Mouse (Mus musculus): ENCODE measurements around the gene Fam98a. TPM values are rescaled to one million over a fixed set of nuclear protein-coding genes. Genes with fewer than 3 reads are reported as not detected.
A peak's percentile ranks its signal among the peaks of the same experiment; 100 is the strongest.

The Fam98a gene
- polyA plus RNA-seq, 1 experiment from 2014 or later: 9.0 TPM

DNA sequence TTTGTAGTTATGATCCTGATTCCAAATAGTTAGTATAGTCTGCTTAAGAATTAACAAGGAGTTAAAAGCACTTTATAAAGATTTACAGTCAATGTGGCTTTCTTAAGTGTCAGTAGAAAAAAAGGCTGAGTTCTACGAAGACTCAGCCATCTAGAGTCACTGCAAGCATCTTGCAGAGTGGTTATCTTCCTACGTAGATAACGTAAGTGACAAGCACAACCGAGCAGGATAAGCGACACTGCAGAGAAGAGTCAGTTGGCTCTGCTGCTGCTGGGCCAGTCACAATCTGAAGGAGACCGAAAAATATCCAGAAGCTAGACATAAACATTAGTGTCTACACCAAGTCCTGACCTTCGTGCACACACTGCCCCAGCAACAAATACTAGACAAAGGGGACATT, 8.3 kb downstream of the Fam98a start:
- no peak for ATAC-seq (ENCODE audit: low FRiP score, low TSS enrichment)
- DNase-seq: no peak
- H3K27me3 ChIP-seq (ENCODE audit: control insufficient read depth, insufficient read depth, low read length): no peaks in the 10 kb centered on the region
- no peak overlapping the region for H3K4me2 ChIP-seq (ENCODE audit: low read length)
- H3K9ac ChIP-seq (replicated peaks; ENCODE audit: low read length): no peak overlapping the region
- H3K9me3 ChIP-seq (ENCODE audit: control insufficient read depth, low read length): no peaks in the 10 kb centered on the region
- no peak overlapping the region for H3K27ac ChIP-seq (replicated peaks; ENCODE audit: low read depth, low read length)
- no peaks in the 10 kb centered on the region for H3K4me1 ChIP-seq (ENCODE audit: control insufficient read depth, insufficient read depth, low read length)
- no peak overlapping the region for H3K4me3 ChIP-seq (replicated peaks; ENCODE audit: low read depth, low read length)
- 92% methylated on average over 7 of the region's 7 CpGs for WGBS
- H3K36me3 ChIP-seq (ENCODE audit: control insufficient read depth, insufficient read depth, low read length): peaks cover 70% of the 10 kb centered on the region

DNA sequence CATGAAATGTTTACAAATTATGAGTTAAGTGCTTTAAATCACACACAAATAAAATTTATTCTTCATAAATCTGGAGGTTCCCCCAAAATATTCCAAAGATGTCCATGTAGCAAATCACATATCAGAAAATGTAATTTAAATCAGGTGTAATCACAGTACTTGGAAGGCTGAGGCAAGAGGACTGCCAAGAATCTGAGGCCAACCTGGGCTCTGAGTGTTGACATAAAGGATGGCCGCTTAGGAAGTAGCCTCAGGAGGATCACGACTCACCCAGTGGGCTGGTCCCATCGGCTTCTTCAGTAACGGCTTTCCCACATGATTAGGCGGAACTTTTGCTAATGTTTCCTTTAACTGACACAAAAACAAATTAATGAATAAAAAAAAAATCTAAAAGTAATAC, 11.9 kb downstream of the Fam98a start:
- Histone ChIP-seq H3K27me3 (ENCODE audit: control insufficient read depth, insufficient read depth, low read length) (no peaks in the 10 kb centered on the region), H3K4me3 (replicated peaks; ENCODE audit: low read depth, low read length) (no peak overlapping the region), H3K36me3 (ENCODE audit: control insufficient read depth, insufficient read depth, low read length) (peaks cover 57% of the 10 kb centered on the region), H3K27ac (replicated peaks; ENCODE audit: low read depth, low read length) (no peak overlapping the region), H3K4me2 (ENCODE audit: low read length) (no peak overlapping the region), H3K4me1 (ENCODE audit: control insufficient read depth, insufficient read depth, low read length) (no peaks in the 10 kb centered on the region), H3K9ac (replicated peaks; ENCODE audit: low read length) (no peak overlapping the region), H3K9me3 (ENCODE audit: control insufficient read depth, low read length) (no peaks in the 10 kb centered on the region)
- no peak for ATAC-seq (ENCODE audit: low FRiP score, low TSS enrichment)
- WGBS: 92% methylated on average over 5 of the region's 5 CpGs
- DNase-seq: no peak

DNA sequence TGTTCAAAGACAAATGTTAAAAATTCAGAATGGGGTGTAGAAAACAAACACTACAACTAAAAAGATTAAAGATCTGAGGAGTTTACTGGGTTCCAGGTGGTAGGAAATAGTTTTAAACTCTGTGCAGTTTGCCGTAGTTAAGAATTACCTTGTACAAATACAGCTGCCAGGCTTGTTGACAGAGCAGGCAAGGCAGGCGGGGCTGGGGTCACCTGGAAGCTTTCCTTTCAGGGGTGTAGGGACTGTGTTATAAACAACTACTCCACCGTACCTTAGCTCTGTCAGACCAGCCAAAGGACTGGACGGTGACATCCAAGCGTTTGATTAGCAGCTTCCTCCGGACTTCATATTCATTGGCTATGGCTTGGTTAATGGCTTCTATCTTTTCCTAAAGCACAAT, 12.6 kb downstream of the Fam98a start:
- no peaks in the 10 kb centered on the region for H3K27me3 ChIP-seq (ENCODE audit: control insufficient read depth, insufficient read depth, low read length)
- H3K9ac ChIP-seq (replicated peaks; ENCODE audit: low read length): no peak overlapping the region
- H3K36me3 ChIP-seq (ENCODE audit: control insufficient read depth, insufficient read depth, low read length): peaks cover 50% of the 10 kb centered on the region
- no peak overlapping the region for H3K4me3 ChIP-seq (replicated peaks; ENCODE audit: low read depth, low read length)
- ATAC-seq (ENCODE audit: low FRiP score, low TSS enrichment) (no peak), DNase-seq (no peak)
- H3K4me1 ChIP-seq (ENCODE audit: control insufficient read depth, insufficient read depth, low read length): 0 out of 2 replicates have a peak, but pooled peaks cover 2% of the 10 kb centered on the region
- H3K4me2 ChIP-seq (ENCODE audit: low read length): no peak overlapping the region
- H3K27ac ChIP-seq (replicated peaks; ENCODE audit: low read depth, low read length): no peak overlapping the region
- H3K9me3 ChIP-seq (ENCODE audit: control insufficient read depth, low read length): no peaks in the 10 kb centered on the region
- 98% methylated on average over 6 of the region's 6 CpGs for WGBS

DNA sequence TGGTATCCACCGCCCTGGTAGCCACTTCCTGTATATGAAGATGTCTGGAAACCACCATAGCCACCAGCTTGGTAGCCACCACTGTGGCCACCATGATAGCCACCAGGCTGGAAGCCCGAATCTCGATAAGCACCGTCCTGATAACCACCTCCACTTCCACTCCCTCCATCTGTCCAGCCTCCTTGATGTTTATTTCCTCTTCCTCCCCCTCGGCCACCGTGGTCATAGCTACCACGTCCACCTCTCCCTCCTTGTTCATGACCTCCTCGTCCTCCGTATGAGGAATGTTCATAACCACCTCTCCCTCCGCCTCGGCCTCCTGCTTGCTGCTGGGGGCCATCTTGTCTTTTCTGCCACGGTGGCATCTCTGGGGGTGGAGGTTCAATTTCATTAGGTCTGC, 13.3 kb downstream of the Fam98a start:
- H3K9me3 ChIP-seq (ENCODE audit: control insufficient read depth, low read length): no peaks in the 10 kb centered on the region
- no peak overlapping the region for H3K4me3 ChIP-seq (replicated peaks; ENCODE audit: low read depth, low read length)
- H3K36me3 ChIP-seq (ENCODE audit: control insufficient read depth, insufficient read depth, low read length): peaks cover 45% of the 10 kb centered on the region
- DNase-seq (no peak), ATAC-seq (ENCODE audit: low FRiP score, low TSS enrichment) (no peak)
- 0 out of 2 replicates have a peak, but pooled peaks cover 2% of the 10 kb centered on the region for H3K4me1 ChIP-seq (ENCODE audit: control insufficient read depth, insufficient read depth, low read length)
- no peaks in the 10 kb centered on the region for H3K27me3 ChIP-seq (ENCODE audit: control insufficient read depth, insufficient read depth, low read length)
- no peak overlapping the region for H3K9ac ChIP-seq (replicated peaks; ENCODE audit: low read length)
- no peak overlapping the region for H3K27ac ChIP-seq (replicated peaks; ENCODE audit: low read depth, low read length)
- 96% methylated on average over 12 of the region's 12 CpGs for WGBS
- no peak overlapping the region for H3K4me2 ChIP-seq (ENCODE audit: low read length)

DNA sequence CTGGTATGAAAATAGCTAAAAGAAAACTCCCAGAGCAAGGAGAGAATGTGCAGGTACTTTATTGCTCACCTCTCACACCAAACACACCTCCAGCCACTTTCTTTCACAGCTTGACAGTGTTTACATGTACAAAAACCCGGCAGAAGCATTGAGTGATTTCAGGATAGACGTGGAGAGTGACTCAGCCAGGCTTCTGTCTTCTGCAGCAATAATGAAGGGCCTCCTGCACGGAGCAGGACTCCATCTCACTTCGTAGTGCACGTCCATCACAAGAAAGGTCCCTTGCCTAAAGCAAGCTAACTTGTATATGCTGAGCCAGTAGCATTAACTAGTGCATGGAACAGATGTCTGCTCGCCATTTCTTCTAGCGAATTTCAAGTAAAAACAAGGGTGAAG, 14.7 kb downstream of the Fam98a start:
- DNase-seq (no peak), ATAC-seq (ENCODE audit: low FRiP score, low TSS enrichment) (no peak)
- Histone ChIP-seq H3K27me3 (ENCODE audit: control insufficient read depth, insufficient read depth, low read length) (no peaks in the 10 kb centered on the region), H3K4me2 (ENCODE audit: low read length) (no peak overlapping the region), H3K4me1 (ENCODE audit: control insufficient read depth, insufficient read depth, low read length) (0 out of 2 replicates have a peak, but pooled peaks cover 2% of the 10 kb centered on the region), H3K36me3 (ENCODE audit: control insufficient read depth, insufficient read depth, low read length) (peaks cover 40% of the 10 kb centered on the region), H3K27ac (replicated peaks; ENCODE audit: low read depth, low read length) (no peak overlapping the region), H3K9ac (replicated peaks; ENCODE audit: low read length) (no peak overlapping the region), H3K9me3 (ENCODE audit: control insufficient read depth, low read length) (no peaks in the 10 kb centered on the region), H3K4me3 (replicated peaks; ENCODE audit: low read depth, low read length) (no peak overlapping the region)
- WGBS: 90% methylated on average over 7 of the region's 7 CpGs

DNA sequence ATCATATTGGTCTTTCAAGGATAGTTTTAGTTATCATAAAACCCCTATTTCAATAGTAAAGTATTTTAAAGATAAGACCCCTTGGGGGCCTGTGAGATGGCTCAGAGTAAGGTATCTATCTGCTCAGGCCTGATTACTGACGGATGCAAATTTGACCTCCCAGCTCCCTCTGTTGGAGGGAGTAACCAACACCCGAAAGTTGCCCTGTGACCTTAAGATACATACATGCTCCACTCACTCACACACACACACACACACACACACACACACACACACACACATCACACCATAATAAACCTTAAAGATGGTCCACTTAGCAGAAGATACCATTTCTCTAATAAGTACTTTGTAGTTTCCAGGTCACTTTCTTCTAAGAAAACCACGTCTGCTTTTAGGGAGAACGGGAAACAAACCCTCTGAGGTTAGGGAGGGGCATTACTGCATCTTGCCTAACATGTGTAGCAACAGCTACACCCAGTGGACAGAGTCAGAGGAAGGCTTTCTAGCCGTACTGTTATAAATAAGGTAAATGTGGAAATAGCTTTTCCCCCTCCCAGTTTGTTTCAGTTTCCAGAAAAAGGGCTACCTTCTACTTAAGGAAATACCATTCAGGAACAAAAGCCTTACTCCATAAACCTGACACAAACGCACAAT, 15.2 kb downstream of the Fam98a start:
- Histone ChIP-seq H3K27me3 (ENCODE audit: control insufficient read depth, insufficient read depth, low read length) (no peaks in the 10 kb centered on the region), H3K27ac (replicated peaks; ENCODE audit: low read depth, low read length) (no peak overlapping the region), H3K9me3 (ENCODE audit: control insufficient read depth, low read length) (no peaks in the 10 kb centered on the region), H3K4me2 (ENCODE audit: low read length) (no peak overlapping the region), H3K36me3 (ENCODE audit: control insufficient read depth, insufficient read depth, low read length) (peaks cover 35% of the 10 kb centered on the region), H3K4me3 (replicated peaks; ENCODE audit: low read depth, low read length) (no peak overlapping the region), H3K4me1 (ENCODE audit: control insufficient read depth, insufficient read depth, low read length) (0 out of 2 replicates have a peak, but pooled peaks cover 2% of the 10 kb centered on the region), H3K9ac (replicated peaks; ENCODE audit: low read length) (no peak overlapping the region)
- ATAC-seq (ENCODE audit: low FRiP score, low TSS enrichment) (no peak), DNase-seq (peak; percentile 77)
- WGBS: 48% methylated on average over 6 of the region's 6 CpGs

DNA sequence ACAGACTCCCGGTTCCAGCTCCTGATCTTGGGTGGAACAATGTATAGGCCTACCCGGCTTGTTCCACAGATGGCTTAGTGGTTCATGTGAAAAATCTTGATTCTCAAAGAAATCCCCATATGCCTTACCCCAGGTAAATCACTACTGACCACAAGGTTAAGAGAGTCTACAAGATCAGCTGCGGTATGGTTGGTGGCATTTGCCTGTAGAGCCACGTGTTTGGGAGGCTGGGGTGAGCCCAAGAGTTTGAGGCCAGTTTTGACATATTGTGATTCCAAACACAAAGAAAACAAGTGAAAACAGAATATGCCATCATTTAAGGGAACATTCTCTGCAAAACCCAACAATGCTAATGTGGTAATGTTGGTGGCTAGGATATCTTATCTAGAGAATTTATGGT, 16.1 kb downstream of the Fam98a start:
- no peak overlapping the region for H3K4me3 ChIP-seq (replicated peaks; ENCODE audit: low read depth, low read length)
- 0 out of 2 replicates have a peak, but pooled peaks cover 2% of the 10 kb centered on the region for H3K4me1 ChIP-seq (ENCODE audit: control insufficient read depth, insufficient read depth, low read length)
- no peak for ATAC-seq (ENCODE audit: low FRiP score, low TSS enrichment)
- 93% methylated on average over 4 of the region's 4 CpGs for WGBS
- no peak for DNase-seq
- no peak overlapping the region for H3K9ac ChIP-seq (replicated peaks; ENCODE audit: low read length)
- H3K4me2 ChIP-seq (ENCODE audit: low read length): no peak overlapping the region
- H3K36me3 ChIP-seq (ENCODE audit: control insufficient read depth, insufficient read depth, low read length): peaks cover 32% of the 10 kb centered on the region
- no peaks in the 10 kb centered on the region for H3K9me3 ChIP-seq (ENCODE audit: control insufficient read depth, low read length)
- H3K27ac ChIP-seq (replicated peaks; ENCODE audit: low read depth, low read length): no peak overlapping the region
- no peaks in the 10 kb centered on the region for H3K27me3 ChIP-seq (ENCODE audit: control insufficient read depth, insufficient read depth, low read length)

DNA sequence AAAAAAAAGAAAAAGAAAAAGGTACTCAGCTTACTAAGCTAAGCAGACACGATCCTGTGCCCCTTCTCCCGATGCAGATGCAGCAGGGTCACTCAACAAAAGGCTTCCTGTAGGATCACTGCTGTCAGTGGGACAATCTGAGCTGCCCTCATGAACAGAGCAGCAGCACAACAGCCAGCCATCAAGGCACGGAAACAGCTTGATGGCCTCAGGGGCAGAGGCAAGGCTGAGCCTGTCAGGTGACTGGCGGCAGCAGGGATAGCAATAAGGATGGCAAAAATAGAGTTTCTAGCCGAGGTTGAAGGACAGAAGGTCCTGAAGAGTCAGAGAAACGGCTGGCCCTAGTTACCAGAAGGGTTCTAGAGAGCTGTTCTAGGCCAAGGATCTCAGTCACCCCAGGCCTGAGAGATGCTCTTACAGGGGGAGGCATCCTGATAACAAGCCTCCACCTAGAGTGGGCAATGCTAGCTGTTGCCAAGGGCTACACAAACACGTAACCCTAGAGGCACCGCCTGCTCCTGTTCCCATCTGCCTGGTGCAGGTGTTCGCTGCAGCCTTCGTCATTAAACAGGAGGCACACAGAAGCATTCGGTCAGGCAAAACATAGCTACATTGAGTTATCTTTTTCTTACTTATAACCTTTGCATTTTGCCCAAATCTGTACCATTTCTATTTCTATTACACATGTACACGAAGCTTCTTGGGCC, 17.3 kb downstream of the Fam98a start:
- no peak overlapping the region for H3K4me3 ChIP-seq (replicated peaks; ENCODE audit: low read depth, low read length)
- no peak for DNase-seq
- H3K9ac ChIP-seq (replicated peaks; ENCODE audit: low read length): no peak overlapping the region
- 77% methylated on average over 12 of the region's 12 CpGs for WGBS
- H3K27me3 ChIP-seq (ENCODE audit: control insufficient read depth, insufficient read depth, low read length): no peaks in the 10 kb centered on the region
- no peaks in the 10 kb centered on the region for H3K9me3 ChIP-seq (ENCODE audit: control insufficient read depth, low read length)
- H3K36me3 ChIP-seq (ENCODE audit: control insufficient read depth, insufficient read depth, low read length): peaks cover 24% of the 10 kb centered on the region
- no peak overlapping the region for H3K4me2 ChIP-seq (ENCODE audit: low read length)
- H3K27ac ChIP-seq (replicated peaks; ENCODE audit: low read depth, low read length): no peak overlapping the region
- H3K4me1 ChIP-seq (ENCODE audit: control insufficient read depth, insufficient read depth, low read length): 0 out of 2 replicates have a peak, but pooled peaks cover 2% of the 10 kb centered on the region
- no peak for ATAC-seq (ENCODE audit: low FRiP score, low TSS enrichment)
